Mouse (Mus musculus): ENCODE measurements at regions not wholly inside any gene's neighbourhood (a gene's known extent, or its start where the extent isn't known, plus 50 kb on each side); places are given as distances from the start of the nearest gene placed in this dataset.
A peak's percentile ranks its signal among the peaks of the same experiment; 100 is the strongest.

- Histone ChIP-seq H3K36me3 (no peaks in the 10 kb centered on the region), H3K4me2 (no peak overlapping the region), H3K27ac (replicated peaks) (no peak overlapping the region), H3K9me3 (replicated peaks) (no peaks in the 10 kb centered on the region), H3K27me3 (replicated peaks) (peaks cover 29% of the 10 kb centered on the region), H3K9ac (replicated peaks) (no peak overlapping the region), H3K4me3 (replicated peaks) (no peak overlapping the region), H3K4me1 (peaks cover 33% of the 10 kb centered on the region)
- ATAC-seq (ENCODE audit: low FRiP score) = no peak
- WGBS = 72% methylated on average over 4 of the region's 4 CpGs
Observed at GRCm38 (mm10) chr5:111897568-111897967, 163.8 kb downstream of the Gm26897 start.

GRCm38 (mm10) chr5:111898482-111898881, 164.8 kb downstream of the Gm26897 start:
- no peak for ATAC-seq (ENCODE audit: low FRiP score)
- Histone ChIP-seq H3K27me3 (replicated peaks) (peaks cover 32% of the 10 kb centered on the region), H3K36me3 (no peaks in the 10 kb centered on the region), H3K4me3 (replicated peaks) (no peak overlapping the region), H3K9me3 (replicated peaks) (no peaks in the 10 kb centered on the region), H3K4me2 (no peak overlapping the region), H3K4me1 (peaks cover 25% of the 10 kb centered on the region), H3K9ac (replicated peaks) (no peak overlapping the region), H3K27ac (replicated peaks) (no peak overlapping the region)
- 32% methylated on average over 12 of the region's 12 CpGs for WGBS

DNA sequence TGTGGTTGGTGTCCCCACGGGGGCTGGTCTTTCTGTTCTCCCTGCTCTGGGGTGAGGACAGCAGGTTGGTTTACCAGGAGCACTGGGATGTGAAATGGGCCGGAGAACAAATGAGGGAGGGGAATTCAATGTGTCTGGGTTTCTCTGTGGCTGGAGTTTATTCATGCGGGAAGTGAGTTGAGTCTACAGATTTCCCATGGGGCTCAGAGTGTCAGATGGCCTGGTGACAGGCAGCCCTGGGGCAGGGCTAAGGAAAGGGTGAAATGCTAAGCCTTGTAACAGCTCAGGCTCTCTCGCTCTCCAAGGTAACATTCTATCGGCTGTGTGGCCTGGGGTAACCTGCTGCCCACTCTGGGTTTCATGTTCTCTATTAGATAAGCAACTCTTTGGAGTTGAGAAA, 167.5 kb downstream of the Gm26897 start:
- Histone ChIP-seq H3K4me2 (no peak overlapping the region), H3K27ac (replicated peaks) (no peak overlapping the region), H3K36me3 (no peaks in the 10 kb centered on the region), H3K4me1 (peaks cover 12% of the 10 kb centered on the region; the same call in 1 of the 2 replicates), H3K4me3 (replicated peaks) (no peak overlapping the region), H3K9ac (replicated peaks) (no peak overlapping the region), H3K27me3 (replicated peaks) (peaks cover 26% of the 10 kb centered on the region), H3K9me3 (replicated peaks) (no peaks in the 10 kb centered on the region)
- WGBS = 38% methylated on average over 5 of the region's 5 CpGs
- no peak for ATAC-seq (ENCODE audit: low FRiP score)

- Histone ChIP-seq H3K9ac (replicated peaks) (no peak overlapping the region), H3K9me3 (replicated peaks) (no peaks in the 10 kb centered on the region), H3K4me3 (replicated peaks) (no peak overlapping the region), H3K27ac (replicated peaks) (no peak overlapping the region), H3K27me3 (replicated peaks) (peaks cover 24% of the 10 kb centered on the region), H3K36me3 (no peaks in the 10 kb centered on the region), H3K4me1 (peaks cover 12% of the 10 kb centered on the region; the same call in 1 of the 2 replicates), H3K4me2 (no peak overlapping the region)
- 30% methylated on average over 5 of the region's 5 CpGs for WGBS
- no peak for ATAC-seq (ENCODE audit: low FRiP score)
Observed at GRCm38 (mm10) chr5:111901678-111902077, 168.0 kb downstream of the Gm26897 start.

GRCm38 (mm10) chr5:111908085-111908484, 174.4 kb downstream of the Gm26897 start:
- Histone ChIP-seq H3K36me3 (no peaks in the 10 kb centered on the region), H3K4me2 (no peak overlapping the region), H3K27ac (replicated peaks) (no peak overlapping the region), H3K9me3 (replicated peaks) (no peaks in the 10 kb centered on the region), H3K27me3 (replicated peaks) (peaks cover 15% of the 10 kb centered on the region), H3K4me1 (peaks cover 6% of the 10 kb centered on the region), H3K4me3 (replicated peaks) (no peak overlapping the region), H3K9ac (replicated peaks) (no peak overlapping the region)
- 51% methylated on average over 14 of the region's 14 CpGs for WGBS
- no peak for ATAC-seq (ENCODE audit: low FRiP score)

DNA sequence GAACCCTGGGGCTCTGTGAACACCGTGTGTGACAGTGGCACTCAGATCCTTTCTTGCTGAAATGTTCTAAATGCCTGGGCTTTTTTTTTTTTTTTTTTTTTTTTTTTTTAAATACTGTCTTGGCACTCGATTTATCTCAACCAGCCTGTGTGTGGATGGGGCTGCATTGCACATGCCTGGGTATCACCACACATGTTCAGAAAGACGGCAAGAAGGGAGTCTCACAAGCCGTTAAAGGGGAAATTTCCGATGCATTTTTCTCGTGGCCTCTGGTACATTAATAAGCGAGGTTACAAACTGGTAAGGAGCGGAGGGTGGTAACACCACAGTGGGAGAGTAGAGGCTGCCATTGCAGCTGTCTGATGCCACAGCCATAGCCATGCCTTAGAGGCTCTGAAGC, 176.8 kb downstream of the Gm26897 start:
- H3K36me3 ChIP-seq = no peaks in the 10 kb centered on the region
- H3K4me3 ChIP-seq (replicated peaks) = no peak overlapping the region
- peaks cover 14% of the 10 kb centered on the region for H3K27me3 ChIP-seq (replicated peaks)
- peaks cover 15% of the 10 kb centered on the region for H3K4me1 ChIP-seq
- no peak for ATAC-seq (ENCODE audit: low FRiP score)
- H3K4me2 ChIP-seq = no peak overlapping the region
- H3K9me3 ChIP-seq (replicated peaks) = no peaks in the 10 kb centered on the region
- H3K27ac ChIP-seq (replicated peaks) = no peak overlapping the region
- no peak overlapping the region for H3K9ac ChIP-seq (replicated peaks)
- 66% methylated on average over 8 of the region's 8 CpGs for WGBS

DNA sequence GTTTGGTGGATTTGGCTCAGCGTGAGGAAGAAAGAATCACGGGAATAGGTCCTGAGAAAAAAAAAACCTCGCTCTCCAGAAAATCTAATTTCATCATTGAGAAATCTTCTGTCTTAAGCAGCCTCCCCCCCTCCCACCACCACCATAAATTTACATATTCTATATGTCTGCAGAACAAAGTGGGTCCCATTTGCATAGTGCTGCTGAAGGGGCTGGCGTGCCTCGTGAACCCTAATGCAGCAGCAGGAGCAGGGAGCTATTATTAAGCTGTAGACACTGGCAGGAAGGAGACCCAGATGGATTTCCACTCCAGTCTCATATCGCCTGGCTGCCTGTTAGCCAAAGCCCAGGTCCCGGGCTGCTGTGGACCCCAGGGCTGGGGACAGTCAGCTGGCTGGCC, 179.6 kb downstream of the Gm26897 start:
- Histone ChIP-seq H3K4me1 (peaks cover 23% of the 10 kb centered on the region), H3K9ac (replicated peaks) (no peak overlapping the region), H3K27me3 (replicated peaks) (peaks cover 14% of the 10 kb centered on the region), H3K36me3 (no peaks in the 10 kb centered on the region), H3K4me2 (no peak overlapping the region), H3K9me3 (replicated peaks) (no peaks in the 10 kb centered on the region), H3K4me3 (replicated peaks) (no peak overlapping the region), H3K27ac (replicated peaks) (0 out of 2 replicates have a peak overlapping the region, but pooled peaks have one; percentile 7)
- no peak for ATAC-seq (ENCODE audit: low FRiP score)
- WGBS = 19% methylated on average over 7 of the region's 7 CpGs

GRCm38 (mm10) chr5:111914296-111914695, 180.6 kb downstream of the Gm26897 start:
- Histone ChIP-seq H3K4me2 (no peak overlapping the region), H3K9me3 (replicated peaks) (no peaks in the 10 kb centered on the region), H3K27me3 (replicated peaks) (peaks cover 10% of the 10 kb centered on the region), H3K4me3 (replicated peaks) (no peak overlapping the region), H3K4me1 (peaks cover 32% of the 10 kb centered on the region), H3K9ac (replicated peaks) (no peak overlapping the region), H3K27ac (replicated peaks) (no peak overlapping the region), H3K36me3 (no peaks in the 10 kb centered on the region)
- 78% methylated on average over 3 of the region's 3 CpGs for WGBS
- no peak for ATAC-seq (ENCODE audit: low FRiP score)

- Histone ChIP-seq H3K36me3 (no peaks in the 10 kb centered on the region), H3K4me3 (replicated peaks) (no peak overlapping the region), H3K27me3 (replicated peaks) (peaks cover 5% of the 10 kb centered on the region), H3K4me1 (peaks cover 35% of the 10 kb centered on the region), H3K9ac (replicated peaks) (no peak overlapping the region), H3K4me2 (no peak overlapping the region), H3K9me3 (replicated peaks) (no peaks in the 10 kb centered on the region), H3K27ac (replicated peaks) (peak overlapping the region; percentile 29; the same call in 1 of the 2 replicates)
- WGBS = 16% methylated on average over 8 of the region's 8 CpGs
- ATAC-seq (ENCODE audit: low FRiP score) = peak; percentile 74
Observed at GRCm38 (mm10) chr5:111917643-111918252, 184.0 kb downstream of the Gm26897 start.

GRCm38 (mm10) chr5:111918888-111919287, 185.2 kb downstream of the Gm26897 start:
- no peak overlapping the region for H3K27ac ChIP-seq (replicated peaks)
- H3K9ac ChIP-seq (replicated peaks) = no peak overlapping the region
- no peaks in the 10 kb centered on the region for H3K36me3 ChIP-seq
- no peaks in the 10 kb centered on the region for H3K9me3 ChIP-seq (replicated peaks)
- peaks cover 35% of the 10 kb centered on the region for H3K4me1 ChIP-seq
- no peak for ATAC-seq (ENCODE audit: low FRiP score)
- no peak overlapping the region for H3K4me2 ChIP-seq
- peaks cover 3% of the 10 kb centered on the region for H3K27me3 ChIP-seq (replicated peaks)
- 32% methylated on average over 14 of the region's 14 CpGs for WGBS
- H3K4me3 ChIP-seq (replicated peaks) = no peak overlapping the region

- Histone ChIP-seq H3K27me3 (replicated peaks) (peaks cover 5% of the 10 kb centered on the region), H3K4me2 (peak overlapping the region; percentile 25), H3K27ac (replicated peaks) (0 out of 2 replicates have a peak overlapping the region, but pooled peaks have one; percentile 37), H3K4me1 (peaks cover 38% of the 10 kb centered on the region), H3K9me3 (replicated peaks) (no peaks in the 10 kb centered on the region), H3K9ac (replicated peaks) (no peak overlapping the region), H3K4me3 (replicated peaks) (no peak overlapping the region), H3K36me3 (no peaks in the 10 kb centered on the region)
- 18% methylated on average over 18 of the region's 18 CpGs for WGBS
- ATAC-seq (ENCODE audit: low FRiP score) = peak; percentile 71; the same call in 1 of the 2 replicates
Observed at GRCm38 (mm10) chr5:111922991-111923701, 189.4 kb downstream of the Gm26897 start.

- Histone ChIP-seq H3K9ac (replicated peaks) (no peak overlapping the region), H3K4me3 (replicated peaks) (no peak overlapping the region), H3K27me3 (replicated peaks) (peaks cover 12% of the 10 kb centered on the region; the same call in 1 of the 2 replicates), H3K27ac (replicated peaks) (no peak overlapping the region), H3K9me3 (replicated peaks) (no peaks in the 10 kb centered on the region), H3K4me2 (no peak overlapping the region), H3K4me1 (peaks cover 29% of the 10 kb centered on the region), H3K36me3 (no peaks in the 10 kb centered on the region)
- no peak for ATAC-seq (ENCODE audit: low FRiP score)
- WGBS = 37% methylated on average over 6 of the region's 6 CpGs
Observed at GRCm38 (mm10) chr5:111925757-111926156, 192.0 kb downstream of the Gm26897 start.
